Comparison of ENCODE assay signal across 12 mouse cellular contexts in genomic region chr1:37427144-37427875, GRCm38 (mm10).
"Had no signal": no experiment of that assay in that cellular context is flagged by ENCODE, and none has a peak within 500 bp of the region (broad histone marks: within the 10 kb centered on the region; RNA-seq: fewer than 3 reads in every experiment).

No protein-coding gene starts in this region.

- ATAC-seq: midbrain, embryonic 13.5 days had no signal

- H3K4me3 ChIP-seq: kidney, embryonic 15.5 days; limb, embryonic 15.5 days; liver, embryonic 15.5 days; midbrain, embryonic 13.5 days had no signal

- H3K9me3 ChIP-seq: limb, embryonic 15.5 days; liver, embryonic 15.5 days had no signal

- H3K27me3 ChIP-seq: kidney, embryonic 15.5 days; limb, embryonic 15.5 days; liver, embryonic 15.5 days; midbrain, embryonic 13.5 days had no signal

- H3K27ac ChIP-seq: kidney, embryonic 15.5 days; limb, embryonic 15.5 days; liver, embryonic 15.5 days; midbrain, embryonic 13.5 days had no signal

- DNase-seq: kidney, adult 18-20 months; kidney, postnatal 14 days; layer of hippocampus, adult 9-11 months; layer of hippocampus, postnatal 36 days; lung, embryonic 14.5 days; lung, postnatal 10 days; right cerebral cortex, postnatal 14 days; thymus, postnatal 4 days had no signal

- H3K9ac ChIP-seq: kidney, embryonic 15.5 days; limb, embryonic 15.5 days; liver, embryonic 15.5 days; lung, embryonic 14.5 days; midbrain, embryonic 13.5 days had no signal
